ENCODE assay signal across 14 mouse cellular contexts in the genomic region with DNA sequence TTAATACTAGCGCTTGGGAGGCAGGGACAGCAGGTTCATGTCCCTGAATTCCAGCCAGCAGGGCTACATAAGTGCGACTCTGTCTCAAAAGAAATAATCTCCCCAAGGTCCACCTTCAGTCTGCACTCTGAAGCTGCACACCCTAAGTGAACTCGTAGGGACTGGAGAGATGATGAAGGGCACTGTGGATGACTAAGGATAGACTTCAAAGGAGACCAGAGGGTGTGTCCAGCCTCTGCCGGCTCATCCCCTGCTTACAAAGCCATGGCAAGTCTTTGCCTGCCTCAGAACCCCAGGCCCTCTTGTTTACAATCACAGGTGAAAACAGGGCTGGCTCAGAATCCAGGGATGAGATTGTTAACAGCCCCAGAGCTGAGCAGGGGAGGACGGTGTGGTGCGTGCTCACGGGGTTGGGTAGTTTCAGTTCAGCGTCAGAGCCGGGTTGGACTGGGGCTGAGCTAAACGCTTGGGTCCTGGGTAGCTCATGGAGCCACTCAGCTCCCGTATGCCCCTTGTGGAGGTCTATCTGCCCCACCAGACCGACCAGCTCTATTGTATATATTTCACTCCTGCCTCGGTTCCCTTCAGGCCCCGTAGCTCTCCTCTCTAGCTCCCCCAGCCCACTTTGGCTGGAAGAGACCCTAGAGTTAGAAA. TPM values are rescaled to one million over a fixed set of nuclear protein-coding genes. Genes with fewer than 3 reads are reported as not detected.
DNase-seq lines count a peak whose midpoint lies in the region; ATAC-seq and TF ChIP-seq lines count a peak whose summit lies in the region.
"Had no signal": no experiment of that assay in that cellular context is flagged by ENCODE, and none has a peak within 500 bp of the region (broad histone marks: within the 10 kb centered on the region; RNA-seq: fewer than 3 reads in every experiment).

No protein-coding gene starts in this region.

- no peak for DNase-seq in heart, embryonic 10.5 days (ENCODE audit: low spot score)
- no peak for DNase-seq in heart, postnatal 25 days (ENCODE audit: low spot score)
- DNase-seq in lung, embryonic 14.5 days, result no peak
- DNase-seq in lung, postnatal 14 days, result no peak
- DNase-seq in right cerebral cortex, adult 2 months (ENCODE audit: low spot score in 2 of 2), result no peak
- DNase-seq in spleen, postnatal 36 days (ENCODE audit: low spot score in 2 of 2), result no peak
- DNase-seq: adrenal gland, postnatal 10 days; B cell, adult 2 months; cerebellum, adult 9-11 months; kidney, postnatal 25 days; thymus, adult 2 months had no signal

- WGBS in heart, embryonic 10.5 days, result 37% methylated on average over 14 of the region's 14 CpGs
- 36% methylated on average over 14 of the region's 14 CpGs for WGBS in lung, embryonic 14.5 days
- 19% methylated on average over 14 of the region's 14 CpGs for WGBS in intestine, postnatal 0 days

- intact Hi-C loops in heart, postnatal 25 days (cut with DNase I), result no loop called here

- no peak overlapping the region for H3K9ac ChIP-seq in lung, embryonic 14.5 days
- no peak overlapping the region for H3K9ac ChIP-seq in intestine, postnatal 0 days (ENCODE audit: low read depth, low read length)
- H3K9ac ChIP-seq: hindbrain, embryonic 12.5 days had no signal

- H3K4me1 ChIP-seq in heart, embryonic 10.5 days, result peaks cover 28% of the 10 kb centered on the region
- no peaks in the 10 kb centered on the region for H3K4me1 ChIP-seq in lung, embryonic 14.5 days (ENCODE audit: insufficient read depth)
- no peaks in the 10 kb centered on the region for H3K4me1 ChIP-seq in intestine, postnatal 0 days (replicated peaks; ENCODE audit: control insufficient read depth, insufficient read depth, low read length)
- H3K4me1 ChIP-seq: hindbrain, embryonic 12.5 days had no signal

- ATAC-seq in lung, embryonic 14.5 days (ENCODE audit: insufficient read depth), result no peak
- no peak for ATAC-seq in intestine, postnatal 0 days
- ATAC-seq in megakaryocyte-erythroid progenitor cell, adult 5-6 weeks (replicated peaks; ENCODE audit: low FRiP score, low TSS enrichment, poor library complexity, severe bottlenecking), result peak; percentile 54; the same call in 1 of the 2 replicates

- no peaks in the 10 kb centered on the region for H3K9me3 ChIP-seq in heart, embryonic 10.5 days
- no peaks in the 10 kb centered on the region for H3K9me3 ChIP-seq in lung, embryonic 14.5 days (ENCODE audit: low read depth, low read length)
- no peaks in the 10 kb centered on the region for H3K9me3 ChIP-seq in intestine, postnatal 0 days (ENCODE audit: control insufficient read depth)
- H3K9me3 ChIP-seq: hindbrain, embryonic 12.5 days had no signal

- no peaks in the 10 kb centered on the region for H3K36me3 ChIP-seq in heart, embryonic 10.5 days
- no peaks in the 10 kb centered on the region for H3K36me3 ChIP-seq in lung, embryonic 14.5 days (ENCODE audit: insufficient read depth)
- H3K36me3 ChIP-seq in intestine, postnatal 0 days (ENCODE audit: control insufficient read depth, insufficient read depth), result no peaks in the 10 kb centered on the region
- H3K36me3 ChIP-seq: hindbrain, embryonic 12.5 days had no signal

- H3K27ac ChIP-seq in heart, embryonic 10.5 days, result peak overlapping the region; percentile 54; the same call in 1 of the 2 replicates
- no peak overlapping the region for H3K27ac ChIP-seq in lung, embryonic 14.5 days (ENCODE audit: low read depth)
- no peak overlapping the region for H3K27ac ChIP-seq in intestine, postnatal 0 days (ENCODE audit: low read depth, low read length)
- H3K27ac ChIP-seq: hindbrain, embryonic 12.5 days had no signal

- TF ChIP-seq CTCF in lung, embryonic 14.5 days (IDR thresholded peaks at IDR 0.05; ENCODE audit: low read depth), result no peak; the same call in 1 of the 2 replicates
- TF ChIP-seq CTCF in intestine, postnatal 0 days (IDR thresholded peaks at IDR 0.05; ENCODE audit: low read depth), result 0 out of 2 replicates have a peak, but pooled peaks have one; percentile 5

- 0 out of 2 replicates have a peak overlapping the region, but pooled peaks have one; percentile 20 for H3K4me2 ChIP-seq in lung, embryonic 14.5 days
- H3K4me2 ChIP-seq in intestine, postnatal 0 days (replicated peaks; ENCODE audit: low read depth), result peak overlapping the region; percentile 47
- H3K4me2 ChIP-seq: hindbrain, embryonic 12.5 days had no signal

- H3K4me3 ChIP-seq in heart, embryonic 10.5 days, result peak overlapping the region; percentile 22; the same call in 1 of the 2 replicates
- H3K4me3 ChIP-seq in lung, embryonic 14.5 days (ENCODE audit: low read depth, low read length), result no peak overlapping the region
- H3K4me3 ChIP-seq in intestine, postnatal 0 days (ENCODE audit: low read depth, low read length), result no peak overlapping the region
- H3K4me3 ChIP-seq: hindbrain, embryonic 12.5 days had no signal

- H3K27me3 ChIP-seq in heart, embryonic 10.5 days (ENCODE audit: insufficient read depth, poor library complexity, severe bottlenecking), result no peaks in the 10 kb centered on the region
- H3K27me3 ChIP-seq in lung, embryonic 14.5 days (ENCODE audit: insufficient read depth, low read length), result no peaks in the 10 kb centered on the region
- H3K27me3 ChIP-seq in intestine, postnatal 0 days (replicated peaks; ENCODE audit: control insufficient read depth, insufficient read depth, low read length), result no peaks in the 10 kb centered on the region
- H3K27me3 ChIP-seq: hindbrain, embryonic 12.5 days had no signal

RNA-seq across cellular contexts. Expression of gene Dok4, which starts 12.4 kb away (rescaled TPM):
- 71.3 and 83.4 TPM in 2 replicates for polyA plus RNA-seq in heart, embryonic 10.5 days (2016; fragmentation: Nextera tagmentation; extraction: Ambion mirVana)
- 10 to 100 TPM; 17.5 to 21.4 TPM for total RNA-seq in heart, postnatal 25 days (2021)
- 32.5 and 36.5 TPM in 2 replicates for polyA plus RNA-seq in lung, embryonic 14.5 days (2014; fragmentation: Nextera tagmentation; extraction: Ambion mirVana)
- 51.0 and 52.1 TPM in 2 replicates for polyA plus RNA-seq in intestine, postnatal 0 days (2015; fragmentation: Nextera tagmentation; extraction: Ambion mirVana)
- total RNA-seq in megakaryocyte-erythroid progenitor cell, adult 5-6 weeks (2014; fragmentation: Nextera tagmentation), result 1.2 TPM in 1 of 2 replicates, not detected in the other
- total RNA-seq in megakaryocyte-erythroid progenitor cell, adult 5-6 weeks (2017), result 1.6 TPM in 1 of 2 replicates, not detected in the other

RNA-seq across cellular contexts. Expression of gene Ccdc102a, which starts 29.4 kb away (rescaled TPM):
- 22.0 and 31.0 TPM in 2 replicates for polyA plus RNA-seq in heart, embryonic 10.5 days (2016; fragmentation: Nextera tagmentation; extraction: Ambion mirVana)
- 1 to 10 TPM; 6.3 to 7.2 TPM for total RNA-seq in heart, postnatal 25 days (2021)
- polyA plus RNA-seq in lung, embryonic 14.5 days (2014; fragmentation: Nextera tagmentation; extraction: Ambion mirVana), result 29.9 and 34.1 TPM in 2 replicates
- 7.2 and 7.7 TPM in 2 replicates for polyA plus RNA-seq in intestine, postnatal 0 days (2015; fragmentation: Nextera tagmentation; extraction: Ambion mirVana)
- total RNA-seq in megakaryocyte-erythroid progenitor cell, adult 5-6 weeks (2014; fragmentation: Nextera tagmentation), result not detected in 2 replicates
- total RNA-seq in megakaryocyte-erythroid progenitor cell, adult 5-6 weeks (2017), result 0.85 and 1.1 TPM in 2 replicates

RNA-seq across cellular contexts. Expression of gene Polr2c, which starts 31.3 kb away (rescaled TPM):
- 164 and 190 TPM in 2 replicates for polyA plus RNA-seq in heart, embryonic 10.5 days (2016; fragmentation: Nextera tagmentation; extraction: Ambion mirVana)
- 10 to 100 TPM; 57.5 to 64.3 TPM for total RNA-seq in heart, postnatal 25 days (2021)
- polyA plus RNA-seq in lung, embryonic 14.5 days (2014; fragmentation: Nextera tagmentation; extraction: Ambion mirVana), result 162 and 169 TPM in 2 replicates
- polyA plus RNA-seq in intestine, postnatal 0 days (2015; fragmentation: Nextera tagmentation; extraction: Ambion mirVana), result 70.4 and 75.1 TPM in 2 replicates
- 62.4 and 91.6 TPM in 2 replicates for total RNA-seq in megakaryocyte-erythroid progenitor cell, adult 5-6 weeks (2014; fragmentation: Nextera tagmentation)
- 49.2 and 93.1 TPM in 2 replicates for total RNA-seq in megakaryocyte-erythroid progenitor cell, adult 5-6 weeks (2017)

RNA-seq across cellular contexts. Expression of gene Adgrg5, which starts 35.0 kb away (rescaled TPM):
- 0.69 and 0.79 TPM in 2 replicates for polyA plus RNA-seq in heart, embryonic 10.5 days (2016; fragmentation: Nextera tagmentation; extraction: Ambion mirVana)
- under 1 TPM; 0.29 to 0.34 TPM for total RNA-seq in heart, postnatal 25 days (2021)
- 0.18 and 0.21 TPM in 2 replicates for polyA plus RNA-seq in lung, embryonic 14.5 days (2014; fragmentation: Nextera tagmentation; extraction: Ambion mirVana)
- 1.3 and 1.5 TPM in 2 replicates for polyA plus RNA-seq in intestine, postnatal 0 days (2015; fragmentation: Nextera tagmentation; extraction: Ambion mirVana)
- 0.69 and 1.4 TPM in 2 replicates for total RNA-seq in megakaryocyte-erythroid progenitor cell, adult 5-6 weeks (2014; fragmentation: Nextera tagmentation)
- total RNA-seq in megakaryocyte-erythroid progenitor cell, adult 5-6 weeks (2017), result 0.30 and 1.8 TPM in 2 replicates

RNA-seq across cellular contexts. Expression of gene Ciapin1, which starts 50.4 kb away (rescaled TPM):
- 148 and 158 TPM in 2 replicates for polyA plus RNA-seq in heart, embryonic 10.5 days (2016; fragmentation: Nextera tagmentation; extraction: Ambion mirVana)
- total RNA-seq in heart, postnatal 25 days (2021), result 10 to 100 TPM; 73.7 to 80.1 TPM
- 96.0 and 105 TPM in 2 replicates for polyA plus RNA-seq in lung, embryonic 14.5 days (2014; fragmentation: Nextera tagmentation; extraction: Ambion mirVana)
- polyA plus RNA-seq in intestine, postnatal 0 days (2015; fragmentation: Nextera tagmentation; extraction: Ambion mirVana), result 88.1 and 95.1 TPM in 2 replicates
- total RNA-seq in megakaryocyte-erythroid progenitor cell, adult 5-6 weeks (2014; fragmentation: Nextera tagmentation), result 52.3 and 71.1 TPM in 2 replicates
- total RNA-seq in megakaryocyte-erythroid progenitor cell, adult 5-6 weeks (2017), result 31.6 and 38.2 TPM in 2 replicates
